Mouse (Mus musculus): Measurements from ENCODE around the gene Ccdc18.
"Not testable (repeated sequence)": the region's sequence is repeated elsewhere in the genome, so short reads cannot be mapped to it uniquely, and the experiment has no call there.

Ccdc18 gene

GRCm38 (mm10) chr5:108262722-108263121 is 130.0 kb downstream of the Ccdc18 start:
- DNase-seq (ENCODE audit: low spot score) = peak; percentile 83

DNA sequence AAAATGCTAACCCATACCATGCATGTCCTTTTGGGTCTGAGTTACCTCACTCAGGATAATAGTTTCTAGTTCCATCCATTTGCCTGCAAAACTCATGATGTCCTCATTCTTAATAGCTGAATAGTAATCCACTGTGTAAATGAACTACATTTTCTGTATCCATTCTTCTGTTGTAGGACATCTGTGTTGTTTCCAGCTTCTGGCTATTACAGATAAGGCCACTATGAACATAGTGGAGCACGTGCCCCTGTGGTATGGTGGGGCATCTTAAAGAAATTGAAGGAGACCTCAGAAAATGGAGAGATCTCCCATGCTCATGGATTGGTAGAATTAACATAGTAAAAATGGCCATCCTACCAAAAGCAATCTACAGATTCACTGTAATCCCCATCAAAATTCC is 131.1 kb downstream of the Ccdc18 start:
- DNase-seq (ENCODE audit: low spot score) = not testable (repeated sequence)

DNA sequence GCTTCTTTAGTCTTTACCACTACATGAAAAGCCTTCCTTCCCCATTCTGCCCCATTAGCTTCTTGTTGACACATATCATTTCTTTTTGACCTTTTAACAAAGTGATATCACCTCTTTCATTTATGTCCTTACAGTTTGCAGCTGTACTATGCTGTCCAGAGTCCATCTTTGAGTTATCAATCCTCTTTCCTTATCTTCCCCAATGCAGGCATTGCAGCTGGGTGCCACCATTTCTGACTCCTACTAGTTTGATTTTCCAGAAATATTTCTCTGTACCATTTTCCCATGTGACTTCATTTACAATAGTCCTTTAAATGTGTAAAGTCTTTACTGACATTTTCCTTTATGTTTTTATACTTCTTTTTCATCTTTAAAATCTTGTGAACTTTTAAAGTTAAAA is 134.3 kb downstream of the Ccdc18 start:
- DNase-seq (ENCODE audit: low spot score) = no peak

GRCm38 (mm10) chr5:108268127-108269062 is 135.7 kb downstream of the Ccdc18 start, which contains the start of gene Dr1:
Dr1 (plus strand) TSS chr5:108268897.
- DNase-seq (ENCODE audit: low spot score) = peak; percentile 87

DNA sequence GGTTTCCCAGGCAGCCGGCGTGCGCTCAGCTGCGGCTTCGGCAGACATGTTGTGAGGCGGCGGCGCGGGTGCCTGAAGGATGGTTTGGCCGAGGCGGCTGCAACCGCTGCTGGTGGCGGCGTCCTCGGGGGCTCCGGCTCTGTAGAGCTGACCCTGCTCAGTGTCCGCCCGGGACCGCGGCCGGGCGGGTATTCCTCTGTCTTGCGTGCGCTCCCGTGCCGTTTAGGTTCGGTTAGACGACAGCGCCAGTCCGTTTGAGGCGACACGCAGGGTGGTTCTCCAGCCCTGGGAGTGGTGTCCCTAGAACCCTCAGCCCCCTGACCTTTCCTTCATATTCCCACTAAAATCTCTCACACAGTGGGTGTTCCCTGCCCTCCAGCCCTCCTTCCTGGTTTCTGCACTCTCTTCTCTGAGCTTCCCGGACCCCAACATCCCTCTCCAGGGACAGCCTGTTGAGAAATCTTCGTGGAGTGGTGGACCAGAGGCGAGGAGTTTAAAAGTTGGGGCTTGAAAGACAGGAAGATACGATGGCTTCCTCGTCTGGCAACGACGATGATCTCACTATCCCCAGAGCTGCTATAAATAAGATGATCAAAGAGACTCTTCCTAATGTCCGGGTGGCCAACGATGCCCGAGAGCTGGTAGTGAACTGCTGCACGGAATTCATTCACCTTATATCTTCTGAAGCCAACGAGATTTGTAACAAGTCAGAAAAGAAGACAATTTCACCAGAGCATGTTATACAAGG is 136.6 kb downstream of the Ccdc18 start:
- peak; percentile 41 for DNase-seq (ENCODE audit: low spot score)

DNA sequence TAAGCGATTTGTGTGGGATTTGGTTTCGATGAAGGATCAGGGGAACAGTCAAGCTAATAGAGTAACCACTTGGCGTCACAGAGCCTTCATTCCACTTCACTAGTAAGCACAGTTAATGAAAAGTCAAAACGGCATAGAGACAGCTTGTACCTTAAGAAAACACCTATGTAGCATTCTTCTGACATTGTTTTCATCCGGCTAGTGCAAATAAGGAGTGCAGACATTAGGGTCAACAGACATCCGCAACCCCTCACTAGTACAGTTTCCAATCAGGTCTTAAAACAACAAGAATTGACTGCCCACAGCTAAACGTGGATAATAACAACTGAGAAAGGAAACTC is 137.1 kb downstream of the Ccdc18 start:
- peak; percentile 34 for DNase-seq (ENCODE audit: low spot score)

DNA sequence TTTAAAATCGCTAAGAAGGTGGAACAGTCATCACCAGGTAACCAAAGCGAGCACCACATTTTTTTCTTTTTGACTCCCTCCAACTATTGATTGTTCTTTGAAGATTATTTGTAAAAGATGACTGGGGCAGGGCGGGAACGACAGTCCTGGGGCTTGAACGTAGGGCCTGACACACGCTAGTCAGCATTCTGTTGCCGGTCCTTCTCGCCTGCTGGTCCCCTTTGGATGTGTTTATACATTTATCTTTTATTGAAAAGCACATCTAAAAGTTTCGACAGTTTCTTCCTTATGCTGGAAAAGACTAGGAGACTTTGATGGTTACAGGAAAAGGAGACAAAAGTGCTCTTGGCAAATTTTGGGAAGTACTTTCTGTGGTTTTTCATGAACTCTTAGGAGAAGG is 137.7 kb downstream of the Ccdc18 start:
- DNase-seq (ENCODE audit: low spot score) = no peak

DNA sequence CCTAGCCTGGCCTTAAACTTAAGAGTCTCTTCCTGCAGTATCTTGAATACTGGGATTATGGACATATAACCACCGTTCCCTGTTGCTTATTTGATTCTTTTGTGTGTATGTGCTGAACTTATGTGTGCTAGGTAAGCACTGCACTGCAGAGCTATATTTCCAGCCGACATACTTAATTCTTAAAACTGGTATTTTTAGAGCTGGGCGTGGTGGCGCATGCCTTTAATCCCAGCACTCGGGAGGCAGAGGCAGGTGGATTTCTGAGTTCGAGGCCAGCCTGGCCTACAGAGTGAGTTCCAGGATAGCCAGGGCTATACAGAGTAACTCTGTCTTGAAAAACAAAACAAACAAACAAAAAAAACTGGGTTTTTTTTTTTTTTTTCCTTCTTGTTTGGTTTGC is 138.7 kb downstream of the Ccdc18 start:
- not testable (repeated sequence) for DNase-seq (ENCODE audit: low spot score)
